Mouse (Mus musculus): Measurements from ENCODE around the gene Zfp78.

The Zfp78 gene

GRCm38 (mm10) chr7:6389449-6389848 is 26.4 kb downstream of the Zfp78 start:
- DNase-seq: no peak

- peak; percentile 14 for DNase-seq
Measured at GRCm38 (mm10) chr7:6397996-6398975, 35.2 kb downstream of the Zfp78 start, which contains the start of gene Smim17. Smim17 (plus strand) TSS chr7:6398715.

- peak; percentile 89 for DNase-seq
Measured at GRCm38 (mm10) chr7:6410043-6410442, 47.0 kb downstream of the Zfp78 start, which contains the start of gene Gm20715. Gm20715 (plus strand) TSS chr7:6410277.

GRCm38 (mm10) chr7:6414626-6415441 is 51.8 kb downstream of the Zfp78 start:
- no peak for DNase-seq

- DNase-seq: no peak
Measured at GRCm38 (mm10) chr7:6415442-6415787, 52.3 kb downstream of the Zfp78 start.

GRCm38 (mm10) chr7:6419894-6420293 is 56.8 kb downstream of the Zfp78 start:
- DNase-seq: no peak

- no peak for DNase-seq
Measured at GRCm38 (mm10) chr7:6429381-6429780, 66.3 kb downstream of the Zfp78 start.

GRCm38 (mm10) chr7:6430342-6430741 is 67.3 kb downstream of the Zfp78 start:
- no peak for DNase-seq
